Mouse (Mus musculus): ENCODE results near the gene Pds5a. TPM values are rescaled to one million over a fixed set of nuclear protein-coding genes. Genes with fewer than 3 reads are reported as not detected.

The Pds5a gene
- 136 and 151 TPM in 2 replicates for total RNA-seq (2023)

GRCm38 (mm10) chr5:65697836-65698758, at the start of gene Pds5a:
Gene Pds5a, minus strand, starts transcription at chr5:65698273.

Other genes starting within 250 kb of the Pds5a start
- gene Gm43552, start 205.4 kb downstream of the Pds5a start, total RNA-seq (2023) = not detected in 2 replicates
- 183 and 223 TPM in 2 replicates for gene Smim14, start 161.1 kb downstream of the Pds5a start, total RNA-seq (2023)
- gene Ube2k, start 161.0 kb downstream of the Pds5a start, total RNA-seq (2023) = 44.4 and 48.7 TPM in 2 replicates
- 27.1 and 43.5 TPM in 2 replicates for gene N4bp2, start 65.2 kb upstream of the Pds5a start, total RNA-seq (2023)
- gene Rhoh, start 162.9 kb upstream of the Pds5a start, total RNA-seq (2023) = 20.1 and 23.7 TPM in 2 replicates
- gene Chrna9, start 236.6 kb upstream of the Pds5a start, total RNA-seq (2023) = not detected in 2 replicates